8 mouse cellular contexts compared by ENCODE assay signal in the genomic region with DNA sequence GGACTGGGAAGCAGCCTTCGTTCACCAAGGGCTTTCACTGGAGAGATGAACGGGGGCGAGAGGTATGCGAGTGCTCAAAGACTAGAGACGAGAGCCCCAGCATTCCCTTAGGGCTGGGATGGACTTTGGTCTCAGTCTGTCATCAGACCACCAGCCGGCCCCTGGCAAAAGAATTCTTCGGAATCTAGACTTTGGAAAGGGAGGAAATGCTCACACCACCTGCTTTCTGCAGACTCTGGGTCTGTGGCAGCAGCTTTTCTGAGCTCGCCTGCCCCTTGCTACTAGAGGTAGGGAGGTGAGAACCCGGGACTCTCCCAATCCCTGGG. TPM values are rescaled to one million over a fixed set of nuclear protein-coding genes. Genes with fewer than 3 reads are reported as not detected.
DNase-seq lines count a peak whose midpoint lies in the region; ATAC-seq lines count a peak whose summit lies in the region.
"Had no signal": no experiment of that assay in that cellular context is flagged by ENCODE, and none has a peak within 500 bp of the region (broad histone marks: within the 10 kb centered on the region; RNA-seq: fewer than 3 reads in every experiment).

No protein-coding gene starts in this region.

- H3K4me2 ChIP-seq in forebrain, embryonic 15.5 days (replicated peaks) = peak overlapping the region; percentile 68
- peak overlapping the region; percentile 50 for H3K4me2 ChIP-seq in liver, embryonic 13.5 days

- no peak overlapping the region for H3K27ac ChIP-seq in forebrain, embryonic 15.5 days (replicated peaks)
- H3K27ac ChIP-seq in liver, embryonic 13.5 days = no peak overlapping the region

- H3K36me3 ChIP-seq in megakaryocyte, embryonic 14.5 days (replicated peaks; ENCODE audit: low read length) = no peaks in the 10 kb centered on the region
- no peaks in the 10 kb centered on the region for H3K36me3 ChIP-seq in forebrain, embryonic 15.5 days
- no peaks in the 10 kb centered on the region for H3K36me3 ChIP-seq in liver, embryonic 13.5 days

- ATAC-seq in megakaryocyte, adult 5-6 weeks (ENCODE audit: poor library complexity, severe bottlenecking) = no peak
- no peak for ATAC-seq in forebrain, embryonic 15.5 days (replicated peaks)
- no peak for ATAC-seq in liver, embryonic 13.5 days (ENCODE audit: low read depth)

- H3K9me3 ChIP-seq in megakaryocyte, embryonic 14.5 days = no peaks in the 10 kb centered on the region
- H3K9me3 ChIP-seq in forebrain, embryonic 15.5 days = no peaks in the 10 kb centered on the region
- H3K9me3 ChIP-seq in liver, embryonic 13.5 days (replicated peaks) = no peaks in the 10 kb centered on the region

- no peak for DNase-seq in liver, embryonic 13.5 days
- no peak for DNase-seq in right cerebral cortex, adult 2 months (ENCODE audit: low spot score in 2 of 2)
- no peak for DNase-seq in layer of hippocampus, adult 9-10 months (ENCODE audit: low spot score)
- DNase-seq in c-Kit-positive CD71-positive TER-119-positive erythroid progenitor cells, embryonic 14.5 days (ENCODE audit: low spot score) = no peak

- H3K27me3 ChIP-seq in megakaryocyte, embryonic 14.5 days (replicated peaks) = peaks cover 76% of the 10 kb centered on the region
- H3K27me3 ChIP-seq in forebrain, embryonic 15.5 days = peaks cover 68% of the 10 kb centered on the region
- peaks cover 75% of the 10 kb centered on the region for H3K27me3 ChIP-seq in liver, embryonic 13.5 days

- H3K4me1 ChIP-seq in megakaryocyte, embryonic 14.5 days = peaks cover 37% of the 10 kb centered on the region
- peaks cover 18% of the 10 kb centered on the region for H3K4me1 ChIP-seq in forebrain, embryonic 15.5 days
- peaks cover 14% of the 10 kb centered on the region for H3K4me1 ChIP-seq in liver, embryonic 13.5 days (replicated peaks)

- peak overlapping the region; percentile 84 for H3K4me3 ChIP-seq in megakaryocyte, embryonic 14.5 days (replicated peaks)
- peak overlapping the region; percentile 35 for H3K4me3 ChIP-seq in forebrain, embryonic 15.5 days
- H3K4me3 ChIP-seq in liver, embryonic 13.5 days (replicated peaks) = peak overlapping the region; percentile 35; the same call in 1 of the 2 replicates

- WGBS in forebrain, embryonic 15.5 days = 0% methylated on average over 9 of the region's 9 CpGs
- WGBS in liver, embryonic 13.5 days (ENCODE audit: insufficient replicate concordance) = 2% methylated on average over 9 of the region's 9 CpGs

- H3K9ac ChIP-seq in forebrain, embryonic 15.5 days (replicated peaks) = no peak overlapping the region
- no peak overlapping the region for H3K9ac ChIP-seq in liver, embryonic 13.5 days

RNA-seq across cellular contexts. Expression of gene Lbx1, which starts 14.2 kb away (rescaled TPM):
- 0.34 TPM in 1 of 2 replicates, not detected in the other for polyA plus RNA-seq in megakaryocyte, embryonic 14.5 days (2012; ENCODE audit: insufficient read depth, low replicate concordance)
- total RNA-seq in megakaryocyte, adult 5-6 weeks (2015) = not detected in 2 replicates
- total RNA-seq in megakaryocyte, adult 5-6 weeks (2017) = not detected in 2 replicates
- not detected in 2 replicates for polyA plus RNA-seq in forebrain, embryonic 15.5 days (2015; fragmentation: Nextera tagmentation; extraction: Ambion mirVana)
- polyA plus RNA-seq in liver, embryonic 13.5 days (2015; fragmentation: Nextera tagmentation; extraction: Ambion mirVana) = 0.05 TPM in 1 of 2 replicates, not detected in the other
- total RNA-seq: layer of hippocampus, postnatal 14 days had no signal
